Mouse (Mus musculus) testis, postnatal 14 days (tissue): ENCODE data around the gene Cacna1c.
"Not testable (repeated sequence)": the region's sequence is repeated elsewhere in the genome, so short reads cannot be mapped to it uniquely, and the experiment has no call there.

Experiments used
- DNase-seq: peaks from one replicate; pipeline ENCODE4 v3.0.0; 2021; ENCODE audit warnings: low spot score

The Cacna1c gene

GRCm38 (mm10) chr6:119206006-119206405 lies 9.8 kb upstream of the Cacna1c start:
- not testable (repeated sequence) for DNase-seq

- no peak for DNase-seq
Measured at GRCm38 (mm10) chr6:119204915-119205314, 8.7 kb upstream of the Cacna1c start.

GRCm38 (mm10) chr6:119204286-119204685 lies 8.1 kb upstream of the Cacna1c start:
- DNase-seq, result no peak

GRCm38 (mm10) chr6:119201575-119201974 lies 5.4 kb upstream of the Cacna1c start:
- no peak for DNase-seq

GRCm38 (mm10) chr6:119200362-119200761 lies 4.1 kb upstream of the Cacna1c start:
- no peak for DNase-seq

GRCm38 (mm10) chr6:119199274-119199879 lies 3.2 kb upstream of the Cacna1c start:
- DNase-seq, result no peak

GRCm38 (mm10) chr6:119198534-119199273 lies 2.5 kb upstream of the Cacna1c start:
- DNase-seq, result no peak

GRCm38 (mm10) chr6:119194601-119195000 lies 1.6 kb downstream of the Cacna1c start:
- DNase-seq, result no peak

- no peak for DNase-seq
Measured at GRCm38 (mm10) chr6:119194161-119194560, 2.1 kb downstream of the Cacna1c start.

GRCm38 (mm10) chr6:119193571-119194154 lies 2.6 kb downstream of the Cacna1c start:
- DNase-seq, result no peak

GRCm38 (mm10) chr6:119191478-119191877 lies 4.7 kb downstream of the Cacna1c start:
- DNase-seq, result no peak

- DNase-seq, result no peak
Measured at GRCm38 (mm10) chr6:119187631-119188030, 8.6 kb downstream of the Cacna1c start.

GRCm38 (mm10) chr6:119186658-119187057 lies 9.6 kb downstream of the Cacna1c start:
- DNase-seq, result no peak

GRCm38 (mm10) chr6:119183781-119184180 lies 12.4 kb downstream of the Cacna1c start:
- DNase-seq, result no peak

- no peak for DNase-seq
Measured at GRCm38 (mm10) chr6:119182211-119182610, 14.0 kb downstream of the Cacna1c start.

GRCm38 (mm10) chr6:119180188-119180587 lies 16.0 kb downstream of the Cacna1c start:
- DNase-seq, result no peak

- no peak for DNase-seq
Measured at GRCm38 (mm10) chr6:119177101-119177500, 19.1 kb downstream of the Cacna1c start.

- DNase-seq, result no peak
Measured at GRCm38 (mm10) chr6:119176103-119176502, 20.1 kb downstream of the Cacna1c start.

GRCm38 (mm10) chr6:119175078-119175853 lies 21.0 kb downstream of the Cacna1c start, which contains the start of gene Dcp1b:
TSS of gene Dcp1b (plus strand) at chr6:119175253.
- DNase-seq, result peak; percentile 90

GRCm38 (mm10) chr6:119174307-119175074 lies 21.7 kb downstream of the Cacna1c start:
- DNase-seq, result no peak

GRCm38 (mm10) chr6:119165677-119166076 lies 30.5 kb downstream of the Cacna1c start:
- no peak for DNase-seq

- DNase-seq, result no peak
Measured at GRCm38 (mm10) chr6:119145109-119145508, 51.1 kb downstream of the Cacna1c start.
